Mouse (Mus musculus) midbrain, embryonic 12.5 days (tissue): ENCODE results near the gene Unc5c. TPM values are rescaled to one million over a fixed set of nuclear protein-coding genes. Genes with fewer than 3 reads are reported as not detected.

Experiments
- ATAC-seq: fragments of 200-750 bp; cut with Nextera tagmentation; 2 replicates; pipeline ENCODE4 v1.8.0; 2017; ENCODE audit warnings: low read depth, moderate TSS enrichment, moderate library complexity; ENCODE audit not compliant: low FRiP score
- H3K27ac ChIP-seq: fragments of 300-500 bp; sonication (generic); replicated peaks from 2 replicates; pipeline ENCODE4 v1.5.1; 2016; ENCODE audit warnings: mild to moderate bottlenecking
- H3K27me3 ChIP-seq: fragments of 300-500 bp; sonication (generic); 2 replicates; pipeline ENCODE4 v1.6.1; 2016; ENCODE audit warnings: mild to moderate bottlenecking
- H3K36me3 ChIP-seq: fragments of 300-500 bp; sonication (generic); 2 replicates; pipeline ENCODE4 v1.6.1; 2016
- H3K4me1 ChIP-seq: fragments of 300-500 bp; sonication (generic); 2 replicates; pipeline ENCODE4 v1.6.1; 2016
- H3K4me2 ChIP-seq: fragments of 300-500 bp; sonication (generic); replicated peaks from 2 replicates; pipeline ENCODE4 v1.6.1; 2016; ENCODE audit warnings: mild to moderate bottlenecking, moderate library complexity
- H3K4me3 ChIP-seq: fragments of 300-500 bp; sonication (generic); 2 replicates; pipeline ENCODE4 v1.5.1; 2016; ENCODE audit warnings: mild to moderate bottlenecking
- H3K9ac ChIP-seq: fragments of 300-500 bp; sonication (generic); replicated peaks from 2 replicates; pipeline ENCODE4 v1.6.1; 2016; ENCODE audit warnings: mild to moderate bottlenecking, moderate library complexity
- H3K9me3 ChIP-seq: fragments of 300-500 bp; sonication (generic); 2 replicates; pipeline ENCODE4 v1.6.1; 2016; ENCODE audit warnings: mild to moderate bottlenecking
- WGBS: fragments of 180-500 bp; shearing (Covaris S2); methylation state at CpG from one replicate; pipeline ENCODE4 v1.1.7; 2016; 5-methylcytosine and 5-hydroxymethylcytosine counted together
- polyA plus RNA-seq: library from polyadenylated mRNA; unstranded; fragments of >200 nt; fragmentation: Nextera tagmentation; extraction: Ambion mirVana; gene quantifications from 2 replicates; pipeline ENCODE4 v1.2.1, GENCODE M21; 2016

Gene Unc5c
- polyA plus RNA-seq, 1 experiment from 2014 or later, result 12.8 TPM

GRCm38 (mm10) chr3:141483665-141484431 is 18.8 kb downstream of the Unc5c start:
- H3K4me1 ChIP-seq, result no peaks in the 10 kb centered on the region
- no peak overlapping the region for H3K9ac ChIP-seq
- no peaks in the 10 kb centered on the region for H3K36me3 ChIP-seq
- no peak overlapping the region for H3K27ac ChIP-seq
- no peaks in the 10 kb centered on the region for H3K27me3 ChIP-seq
- H3K9me3 ChIP-seq, result no peaks in the 10 kb centered on the region
- WGBS, result 87% methylated on average over 2 of the region's 2 CpGs
- no peak for ATAC-seq
- no peak overlapping the region for H3K4me3 ChIP-seq
- no peak overlapping the region for H3K4me2 ChIP-seq

- no peak overlapping the region for H3K4me2 ChIP-seq
- 89% methylated on average over 4 of the region's 4 CpGs for WGBS
- ATAC-seq, result no peak
- no peak overlapping the region for H3K9ac ChIP-seq
- H3K27ac ChIP-seq, result no peak overlapping the region
- H3K36me3 ChIP-seq, result no peaks in the 10 kb centered on the region
- H3K27me3 ChIP-seq, result no peaks in the 10 kb centered on the region
- H3K4me3 ChIP-seq, result no peak overlapping the region
- no peaks in the 10 kb centered on the region for H3K4me1 ChIP-seq
- no peaks in the 10 kb centered on the region for H3K9me3 ChIP-seq
Measured at GRCm38 (mm10) chr3:141485218-141485617, 20.2 kb downstream of the Unc5c start.

- H3K9me3 ChIP-seq, result no peaks in the 10 kb centered on the region
- H3K4me3 ChIP-seq, result no peak overlapping the region
- H3K27me3 ChIP-seq, result no peaks in the 10 kb centered on the region
Measured at GRCm38 (mm10) chr3:141490647-141491046, 25.6 kb downstream of the Unc5c start.

GRCm38 (mm10) chr3:141491272-141491950 is 26.4 kb downstream of the Unc5c start:
- no peak overlapping the region for H3K4me2 ChIP-seq
- no peaks in the 10 kb centered on the region for H3K27me3 ChIP-seq
- WGBS, result 46% methylated on average over 5 of the region's 5 CpGs
- no peak for ATAC-seq
- H3K9ac ChIP-seq, result no peak overlapping the region
- no peaks in the 10 kb centered on the region for H3K36me3 ChIP-seq
- 0 out of 2 replicates have a peak overlapping the region, but pooled peaks have one; percentile 22 for H3K27ac ChIP-seq
- no peak overlapping the region for H3K4me3 ChIP-seq
- H3K4me1 ChIP-seq, result peaks cover 4% of the 10 kb centered on the region
- H3K9me3 ChIP-seq, result no peaks in the 10 kb centered on the region

More at GRCm38 (mm10) chr3:141490647-141491046, 25.6 kb downstream of the Unc5c start:
- H3K36me3 ChIP-seq, result no peaks in the 10 kb centered on the region
- no peak overlapping the region for H3K27ac ChIP-seq
- peaks cover 4% of the 10 kb centered on the region for H3K4me1 ChIP-seq
- no peak overlapping the region for H3K4me2 ChIP-seq
- ATAC-seq, result no peak
- no peak overlapping the region for H3K9ac ChIP-seq
- 87% methylated on average over 1 of the region's 1 CpGs for WGBS

GRCm38 (mm10) chr3:141491951-141492310 is 26.9 kb downstream of the Unc5c start:
- ATAC-seq, result no peak
- Histone ChIP-seq H3K9ac (no peak overlapping the region), H3K4me1 (peaks cover 4% of the 10 kb centered on the region), H3K27ac (no peak overlapping the region), H3K4me2 (no peak overlapping the region), H3K27me3 (no peaks in the 10 kb centered on the region), H3K4me3 (no peak overlapping the region), H3K9me3 (no peaks in the 10 kb centered on the region), H3K36me3 (no peaks in the 10 kb centered on the region)
- WGBS, result 52% methylated on average over 2 of the region's 2 CpGs

- Histone ChIP-seq H3K27me3 (no peaks in the 10 kb centered on the region), H3K9me3 (no peaks in the 10 kb centered on the region), H3K4me2 (no peak overlapping the region), H3K9ac (no peak overlapping the region), H3K27ac (no peak overlapping the region), H3K4me3 (no peak overlapping the region), H3K36me3 (no peaks in the 10 kb centered on the region), H3K4me1 (peaks cover 4% of the 10 kb centered on the region)
- 76% methylated on average over 3 of the region's 3 CpGs for WGBS
- no peak for ATAC-seq
Measured at GRCm38 (mm10) chr3:141493000-141493399, 28.0 kb downstream of the Unc5c start.

GRCm38 (mm10) chr3:141498348-141499056 is 33.5 kb downstream of the Unc5c start:
- no peak for ATAC-seq
- no peak overlapping the region for H3K4me2 ChIP-seq
- 0 out of 2 replicates have a peak, but pooled peaks cover 9% of the 10 kb centered on the region for H3K27me3 ChIP-seq
- H3K27ac ChIP-seq, result no peak overlapping the region
- H3K4me3 ChIP-seq, result no peak overlapping the region
- H3K9ac ChIP-seq, result no peak overlapping the region
- 85% methylated on average over 4 of the region's 4 CpGs for WGBS
- no peaks in the 10 kb centered on the region for H3K9me3 ChIP-seq
- no peaks in the 10 kb centered on the region for H3K36me3 ChIP-seq
- peaks cover 3% of the 10 kb centered on the region; the same call in 1 of the 2 replicates for H3K4me1 ChIP-seq

GRCm38 (mm10) chr3:141501845-141502505 is 37.0 kb downstream of the Unc5c start:
- Histone ChIP-seq H3K9me3 (no peaks in the 10 kb centered on the region), H3K36me3 (no peaks in the 10 kb centered on the region), H3K4me2 (no peak overlapping the region), H3K9ac (no peak overlapping the region), H3K27me3 (0 out of 2 replicates have a peak, but pooled peaks cover 10% of the 10 kb centered on the region), H3K4me1 (peaks cover 3% of the 10 kb centered on the region; the same call in 1 of the 2 replicates), H3K4me3 (no peak overlapping the region), H3K27ac (no peak overlapping the region)
- peak; percentile 70 for ATAC-seq
- WGBS, result 40% methylated on average over 4 of the region's 4 CpGs

GRCm38 (mm10) chr3:141503331-141503730 is 38.3 kb downstream of the Unc5c start:
- H3K9me3 ChIP-seq, result no peaks in the 10 kb centered on the region
- no peak overlapping the region for H3K9ac ChIP-seq
- 0 out of 2 replicates have a peak, but pooled peaks cover 10% of the 10 kb centered on the region for H3K27me3 ChIP-seq
- 89% methylated on average over 3 of the region's 3 CpGs for WGBS
- H3K4me3 ChIP-seq, result no peak overlapping the region
- peaks cover 3% of the 10 kb centered on the region; the same call in 1 of the 2 replicates for H3K4me1 ChIP-seq
- no peak for ATAC-seq
- H3K27ac ChIP-seq, result no peak overlapping the region; the same call in 1 of the 2 replicates
- no peak overlapping the region for H3K4me2 ChIP-seq
- no peaks in the 10 kb centered on the region for H3K36me3 ChIP-seq

GRCm38 (mm10) chr3:141509772-141510171 is 44.8 kb downstream of the Unc5c start:
- ATAC-seq, result no peak
- H3K9me3 ChIP-seq, result no peaks in the 10 kb centered on the region
- H3K9ac ChIP-seq, result no peak overlapping the region
- H3K4me1 ChIP-seq, result no peaks in the 10 kb centered on the region
- no peak overlapping the region for H3K27ac ChIP-seq
- H3K36me3 ChIP-seq, result no peaks in the 10 kb centered on the region
- WGBS, result 67% methylated on average over 1 of the region's 1 CpGs
- no peaks in the 10 kb centered on the region for H3K27me3 ChIP-seq
- no peak overlapping the region for H3K4me3 ChIP-seq
- no peak overlapping the region for H3K4me2 ChIP-seq

- Histone ChIP-seq H3K9ac (no peak overlapping the region), H3K27ac (no peak overlapping the region), H3K36me3 (no peaks in the 10 kb centered on the region), H3K4me1 (no peaks in the 10 kb centered on the region), H3K4me3 (no peak overlapping the region), H3K4me2 (no peak overlapping the region), H3K9me3 (no peaks in the 10 kb centered on the region), H3K27me3 (no peaks in the 10 kb centered on the region)
- WGBS, result 79% methylated on average over 5 of the region's 5 CpGs
- no peak for ATAC-seq
Measured at GRCm38 (mm10) chr3:141511253-141512038, 46.4 kb downstream of the Unc5c start.
